Mouse (Mus musculus): ENCODE data around the gene Zdhhc7. TPM values are rescaled to one million over a fixed set of nuclear protein-coding genes. Genes with fewer than 3 reads are reported as not detected.
A peak's percentile ranks its signal among the peaks of the same experiment; 100 is the strongest.

The Zdhhc7 gene
- polyA plus RNA-seq, 1 experiment from 2014 or later: 24.4 TPM

GRCm38 (mm10) chr8:120074516-120074915, 26.8 kb downstream of the Zdhhc7 start:
- no peak for ATAC-seq (ENCODE audit: low FRiP score, low TSS enrichment)
- 68% methylated on average over 6 of the region's 6 CpGs for WGBS
- TF ChIP-seq EP300 (optimal IDR thresholded peaks at IDR 0.05) (no peak), CTCF (IDR thresholded peaks at IDR 0.05; ENCODE audit: low read depth) (peak; percentile 40)

DNA sequence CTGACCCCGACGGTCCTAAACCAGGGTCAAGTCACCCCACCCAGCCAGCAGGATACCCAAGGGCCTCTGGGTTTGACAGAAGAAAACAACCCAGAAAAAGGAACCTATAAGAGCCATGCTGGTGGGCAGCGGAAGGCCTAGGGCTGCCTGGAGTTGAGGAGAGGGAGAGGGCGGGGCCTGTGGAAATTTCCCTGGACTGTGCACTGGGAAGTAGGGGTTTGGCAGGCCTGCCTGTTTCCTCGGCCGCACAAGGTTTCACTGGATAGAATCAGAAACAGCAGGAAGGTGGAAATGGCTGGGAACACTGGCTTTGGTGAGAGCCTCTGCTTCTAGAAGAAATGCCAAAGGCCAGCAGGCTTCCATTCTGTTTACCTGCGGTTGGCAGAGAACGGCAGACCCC, 28.5 kb downstream of the Zdhhc7 start:
- WGBS: 67% methylated on average over 8 of the region's 8 CpGs
- ATAC-seq (ENCODE audit: low FRiP score, low TSS enrichment): no peak
- TF ChIP-seq EP300 (optimal IDR thresholded peaks at IDR 0.05): no peak
- H3K9me3 ChIP-seq (ENCODE audit: control insufficient read depth, low read length): no peaks in the 10 kb centered on the region
- peak overlapping the region; percentile 30; the same call in 1 of the 2 replicates for H3K27ac ChIP-seq (replicated peaks)
- H3K36me3 ChIP-seq (ENCODE audit: control insufficient read depth, insufficient read depth, low read length): no peaks in the 10 kb centered on the region
- H3K4me2 ChIP-seq (replicated peaks; ENCODE audit: low read depth): no peak overlapping the region
- no peak overlapping the region for H3K4me3 ChIP-seq (ENCODE audit: low read depth, low read length)
- H3K4me1 ChIP-seq (replicated peaks; ENCODE audit: control insufficient read depth, insufficient read depth): 0 out of 2 replicates have a peak, but pooled peaks cover 4% of the 10 kb centered on the region
- peak; percentile 32 for DNase-seq (ENCODE audit: low spot score)
- no peaks in the 10 kb centered on the region for H3K27me3 ChIP-seq (ENCODE audit: control insufficient read depth, insufficient read depth, low read length)
- peak overlapping the region; percentile 27; the same call in 1 of the 2 replicates for H3K9ac ChIP-seq (ENCODE audit: low read length)

More at GRCm38 (mm10) chr8:120074516-120074915, 26.8 kb downstream of the Zdhhc7 start:
- Histone ChIP-seq H3K4me2 (replicated peaks; ENCODE audit: low read depth) (no peak overlapping the region), H3K36me3 (ENCODE audit: control insufficient read depth, insufficient read depth, low read length) (no peaks in the 10 kb centered on the region), H3K9me3 (ENCODE audit: control insufficient read depth, low read length) (no peaks in the 10 kb centered on the region), H3K27me3 (ENCODE audit: control insufficient read depth, insufficient read depth, low read length) (no peaks in the 10 kb centered on the region), H3K4me1 (replicated peaks; ENCODE audit: control insufficient read depth, insufficient read depth) (0 out of 2 replicates have a peak, but pooled peaks cover 4% of the 10 kb centered on the region), H3K9ac (ENCODE audit: low read length) (no peak overlapping the region), H3K4me3 (ENCODE audit: low read depth, low read length) (no peak overlapping the region), H3K27ac (replicated peaks) (no peak overlapping the region)
- no peak for DNase-seq (ENCODE audit: low spot score)

DNA sequence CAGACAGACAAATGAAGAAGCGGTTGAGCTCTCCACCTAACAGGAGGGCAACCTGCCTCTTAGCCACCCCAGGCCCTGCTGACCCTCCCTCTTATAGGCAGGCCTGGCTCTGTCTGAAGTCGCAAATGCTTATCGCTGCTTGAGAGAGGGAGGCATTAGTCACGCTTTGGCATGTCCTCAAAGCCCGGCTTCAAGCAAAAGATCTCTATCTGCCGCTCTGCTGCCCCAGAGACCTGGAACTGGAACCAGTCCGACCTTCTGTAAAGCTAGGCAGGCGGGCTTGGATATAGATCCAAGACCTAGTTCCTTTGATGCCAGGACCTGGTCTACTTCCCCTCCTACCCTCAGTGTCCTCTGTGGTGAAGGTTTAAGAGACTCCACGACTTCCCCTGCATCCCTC, 29.0 kb downstream of the Zdhhc7 start:
- H3K27me3 ChIP-seq (ENCODE audit: control insufficient read depth, insufficient read depth, low read length): no peaks in the 10 kb centered on the region
- H3K36me3 ChIP-seq (ENCODE audit: control insufficient read depth, insufficient read depth, low read length): no peaks in the 10 kb centered on the region
- ATAC-seq (ENCODE audit: low FRiP score, low TSS enrichment): 0 out of 2 replicates have a peak, but pooled peaks have one; percentile 8
- H3K9ac ChIP-seq (ENCODE audit: low read length): peak overlapping the region; percentile 27; the same call in 1 of the 2 replicates
- 0 out of 2 replicates have a peak, but pooled peaks cover 4% of the 10 kb centered on the region for H3K4me1 ChIP-seq (replicated peaks; ENCODE audit: control insufficient read depth, insufficient read depth)
- H3K4me3 ChIP-seq (ENCODE audit: low read depth, low read length): no peak overlapping the region
- whole genome bisulfite sequencing: 46% methylated on average over 9 of the region's 9 CpGs
- no peak overlapping the region for H3K4me2 ChIP-seq (replicated peaks; ENCODE audit: low read depth)
- H3K9me3 ChIP-seq (ENCODE audit: control insufficient read depth, low read length): no peaks in the 10 kb centered on the region
- TF ChIP-seq CTCF (IDR thresholded peaks at IDR 0.05; ENCODE audit: low read depth) (no peak), EP300 (optimal IDR thresholded peaks at IDR 0.05) (no peak)
- DNase-seq (ENCODE audit: low spot score): peak; percentile 37
- peak overlapping the region; percentile 30; the same call in 1 of the 2 replicates for H3K27ac ChIP-seq (replicated peaks)

DNA sequence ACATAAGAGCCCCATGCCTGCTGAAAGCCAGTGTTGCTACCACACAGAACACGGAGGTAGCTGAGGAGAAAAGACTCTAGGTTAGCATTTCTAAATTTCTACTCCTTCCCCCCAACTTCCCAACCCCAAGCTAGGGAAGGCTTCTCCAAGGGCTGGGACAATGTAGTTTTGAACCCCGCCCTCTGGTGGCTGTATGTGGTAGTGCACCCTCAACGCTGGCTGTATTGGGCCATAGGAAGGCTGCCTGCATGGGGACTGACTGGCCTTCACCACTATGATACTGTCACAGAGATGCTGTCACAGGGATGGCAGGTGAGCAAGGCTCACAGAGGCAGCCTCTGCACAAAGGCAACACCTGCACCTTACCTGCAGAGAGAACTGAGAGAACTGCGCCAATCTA, 29.6 kb downstream of the Zdhhc7 start:
- 28% methylated on average over 4 of the region's 4 CpGs for WGBS

GRCm38 (mm10) chr8:120067936-120068668, 33.2 kb downstream of the Zdhhc7 start:
- Histone ChIP-seq H3K9ac (ENCODE audit: low read length) (no peak overlapping the region), H3K27me3 (ENCODE audit: control insufficient read depth, insufficient read depth, low read length) (no peaks in the 10 kb centered on the region), H3K4me2 (replicated peaks; ENCODE audit: low read depth) (no peak overlapping the region), H3K36me3 (ENCODE audit: control insufficient read depth, insufficient read depth, low read length) (no peaks in the 10 kb centered on the region), H3K4me1 (replicated peaks; ENCODE audit: control insufficient read depth, insufficient read depth) (0 out of 2 replicates have a peak, but pooled peaks cover 4% of the 10 kb centered on the region), H3K27ac (replicated peaks) (no peak overlapping the region), H3K4me3 (ENCODE audit: low read depth, low read length) (no peak overlapping the region), H3K9me3 (ENCODE audit: control insufficient read depth, low read length) (no peaks in the 10 kb centered on the region)
- DNase-seq (ENCODE audit: low spot score) (no peak), ATAC-seq (ENCODE audit: low FRiP score, low TSS enrichment) (no peak; the same call in 1 of the 2 replicates)
- TF ChIP-seq CTCF (IDR thresholded peaks at IDR 0.05; ENCODE audit: low read depth): no peak
- no peak for TF ChIP-seq EP300 (optimal IDR thresholded peaks at IDR 0.05)
- 55% methylated on average over 19 of the region's 19 CpGs for WGBS

More for the DNA sequence above, 29.6 kb downstream of the Zdhhc7 start:
- DNase-seq (ENCODE audit: low spot score) (peak; percentile 81), ATAC-seq (ENCODE audit: low FRiP score, low TSS enrichment) (peak; percentile 57; the same call in 1 of the 2 replicates)
- Histone ChIP-seq H3K27ac (replicated peaks) (0 out of 2 replicates have a peak overlapping the region, but pooled peaks have one; percentile 5), H3K4me3 (ENCODE audit: low read depth, low read length) (no peak overlapping the region), H3K4me1 (replicated peaks; ENCODE audit: control insufficient read depth, insufficient read depth) (0 out of 2 replicates have a peak, but pooled peaks cover 4% of the 10 kb centered on the region), H3K9me3 (ENCODE audit: control insufficient read depth, low read length) (no peaks in the 10 kb centered on the region), H3K4me2 (replicated peaks; ENCODE audit: low read depth) (no peak overlapping the region), H3K27me3 (ENCODE audit: control insufficient read depth, insufficient read depth, low read length) (no peaks in the 10 kb centered on the region), H3K36me3 (ENCODE audit: control insufficient read depth, insufficient read depth, low read length) (no peaks in the 10 kb centered on the region), H3K9ac (ENCODE audit: low read length) (no peak overlapping the region)
- TF ChIP-seq EP300 (optimal IDR thresholded peaks at IDR 0.05) (no peak), CTCF (IDR thresholded peaks at IDR 0.05; ENCODE audit: low read depth) (peak; percentile 95)

- H3K4me1 ChIP-seq (replicated peaks; ENCODE audit: control insufficient read depth, insufficient read depth): no peaks in the 10 kb centered on the region
- DNase-seq (ENCODE audit: low spot score): no peak
- no peak for TF ChIP-seq CTCF (IDR thresholded peaks at IDR 0.05; ENCODE audit: low read depth)
- TF ChIP-seq EP300 (optimal IDR thresholded peaks at IDR 0.05): no peak
- no peak overlapping the region for H3K4me3 ChIP-seq (ENCODE audit: low read depth, low read length)
- H3K9ac ChIP-seq (ENCODE audit: low read length): no peak overlapping the region
- WGBS: 63% methylated on average over 4 of the region's 4 CpGs
- no peak for ATAC-seq (ENCODE audit: low FRiP score, low TSS enrichment)
- no peaks in the 10 kb centered on the region for H3K36me3 ChIP-seq (ENCODE audit: control insufficient read depth, insufficient read depth, low read length)
- H3K27ac ChIP-seq (replicated peaks): no peak overlapping the region
- H3K4me2 ChIP-seq (replicated peaks; ENCODE audit: low read depth): no peak overlapping the region
- H3K27me3 ChIP-seq (ENCODE audit: control insufficient read depth, insufficient read depth, low read length): no peaks in the 10 kb centered on the region
- H3K9me3 ChIP-seq (ENCODE audit: control insufficient read depth, low read length): no peaks in the 10 kb centered on the region
These were observed 35.1 kb downstream of the Zdhhc7 start for GRCm38 (mm10) chr8:120066226-120066625.
